Mouse (Mus musculus): ENCODE measurements at regions not wholly inside any gene's neighbourhood (a gene's known extent, or its start where the extent isn't known, plus 50 kb on each side); places are given as distances from the start of the nearest gene placed in this dataset.

DNA sequence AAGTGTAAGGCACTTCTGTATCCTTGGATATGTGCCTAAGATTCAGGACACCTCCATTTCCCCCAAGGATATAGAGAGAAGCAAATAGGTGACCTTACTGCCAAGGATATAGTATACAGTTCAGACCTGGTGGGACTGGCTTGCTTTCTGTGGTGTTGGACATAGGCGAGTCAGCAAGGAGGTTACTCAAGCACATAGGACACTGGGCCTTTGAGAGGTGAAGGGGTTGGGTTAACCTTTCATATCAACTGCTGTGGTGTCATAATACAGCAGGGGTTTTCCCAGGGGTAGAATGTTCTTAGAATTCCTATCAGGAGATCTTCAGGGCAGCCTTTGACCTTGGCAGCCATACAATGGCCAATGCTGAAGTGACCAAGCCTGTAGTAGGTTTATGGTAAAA is 71.5 kb upstream of the Tnfaip3 start:
- no peaks in the 10 kb centered on the region for H3K27me3 ChIP-seq
- ATAC-seq (no peak), DNase-seq (ENCODE audit: low read depth, low spot score) (no peak)
- in situ Hi-C loops (cut with MboI; ENCODE audit: low pct_unique_long_range_greater_than_20kb): no loop called here
- CTCF ChIA-PET: no interaction called here
- POLR2A ChIA-PET: no interaction called here
- no peak for TF ChIP-seq CTCF (IDR thresholded peaks at IDR 0.05)

DNA sequence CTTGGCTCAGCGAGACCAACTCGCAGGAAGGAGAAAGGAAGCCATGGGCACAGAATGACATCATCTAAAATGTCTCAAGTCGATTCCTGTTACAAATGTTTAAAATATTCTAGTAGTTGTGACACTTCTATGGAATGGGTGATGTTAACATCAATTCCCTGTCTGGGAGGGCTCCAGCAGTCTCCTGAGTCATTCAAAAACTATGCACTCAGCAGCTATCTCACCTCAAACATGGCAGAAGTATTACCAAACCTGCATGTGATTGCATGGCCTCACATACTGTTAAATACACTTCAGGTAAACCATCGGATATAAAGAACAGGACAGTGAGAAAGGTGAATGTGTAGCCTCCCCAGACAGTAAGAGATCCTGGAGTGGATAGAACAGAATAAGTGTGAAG is 66.7 kb upstream of the Tnfaip3 start:
- H3K27me3 ChIP-seq: no peaks in the 10 kb centered on the region
- CTCF ChIA-PET: no interaction called here
- no peak for ATAC-seq
- no peak for TF ChIP-seq CTCF (IDR thresholded peaks at IDR 0.05)
- POLR2A ChIA-PET: no interaction called here
- in situ Hi-C loops (cut with MboI; ENCODE audit: low pct_unique_long_range_greater_than_20kb): no loop called here
- DNase-seq (ENCODE audit: low read depth, low spot score): peak; percentile 42

DNA sequence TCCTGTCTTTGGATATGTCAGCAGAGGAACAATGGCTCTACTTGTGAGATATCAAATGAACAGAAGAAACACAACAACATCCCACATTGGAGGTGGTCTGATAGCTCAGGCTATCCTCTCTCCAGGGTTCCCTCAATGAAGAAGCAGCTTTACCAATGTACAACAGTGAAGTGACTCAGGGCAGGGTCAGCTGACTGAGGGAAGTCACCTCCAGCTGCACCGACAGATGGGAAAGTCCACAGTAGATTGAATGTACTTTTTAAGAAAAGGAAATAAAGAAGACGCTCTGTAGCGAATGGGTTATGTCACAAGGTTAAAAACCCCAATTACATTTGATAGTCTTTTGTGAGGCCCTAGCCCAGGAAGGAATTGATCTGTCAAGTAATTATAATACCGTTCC is 62.6 kb upstream of the Tnfaip3 start:
- DNase-seq (ENCODE audit: low read depth, low spot score): no peak
- ATAC-seq: no peak
- no peak for TF ChIP-seq CTCF (IDR thresholded peaks at IDR 0.05)
- ChIA-PET POLR2A (no interaction called here), CTCF (interaction anchor here (0.7 kb wide), 1 partner anchor 46 kb away, joined by 3 read pairs; no protein-coding TSS in a partner anchor)
- no peaks in the 10 kb centered on the region for H3K27me3 ChIP-seq
- in situ Hi-C loops (cut with MboI; ENCODE audit: low pct_unique_long_range_greater_than_20kb): no loop called here

GRCm38 (mm10) chr10:19068377-19068776 is 52.9 kb upstream of the Tnfaip3 start:
- ChIA-PET CTCF (no interaction called here), POLR2A (no interaction called here)
- no peak for DNase-seq (ENCODE audit: low read depth, low spot score)
- no peak for TF ChIP-seq CTCF (IDR thresholded peaks at IDR 0.05)
- no peaks in the 10 kb centered on the region for H3K27me3 ChIP-seq
- in situ Hi-C loops (cut with MboI; ENCODE audit: low pct_unique_long_range_greater_than_20kb): no loop called here
- ATAC-seq: no peak

DNA sequence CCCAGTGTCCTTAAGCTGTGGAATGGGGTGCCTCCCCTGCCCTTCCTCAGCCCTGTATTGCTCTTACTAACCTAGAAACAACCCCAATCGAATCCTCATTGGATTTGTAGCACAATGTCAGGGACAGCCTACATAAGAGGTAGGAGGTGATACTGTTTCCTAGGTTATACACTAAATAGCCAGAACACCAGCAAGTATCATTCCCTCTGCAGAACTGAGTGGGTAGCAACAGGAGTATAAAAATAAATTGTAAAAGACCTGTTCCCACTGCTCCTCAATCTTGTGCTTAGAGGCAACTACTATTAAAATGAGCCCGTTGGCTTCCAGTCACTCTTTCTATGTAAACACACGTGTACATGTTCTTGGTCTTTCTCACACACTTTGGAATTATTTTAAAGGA is 52.2 kb upstream of the Tnfaip3 start:
- in situ Hi-C loops (cut with MboI; ENCODE audit: low pct_unique_long_range_greater_than_20kb): no loop called here
- ATAC-seq: no peak

DNA sequence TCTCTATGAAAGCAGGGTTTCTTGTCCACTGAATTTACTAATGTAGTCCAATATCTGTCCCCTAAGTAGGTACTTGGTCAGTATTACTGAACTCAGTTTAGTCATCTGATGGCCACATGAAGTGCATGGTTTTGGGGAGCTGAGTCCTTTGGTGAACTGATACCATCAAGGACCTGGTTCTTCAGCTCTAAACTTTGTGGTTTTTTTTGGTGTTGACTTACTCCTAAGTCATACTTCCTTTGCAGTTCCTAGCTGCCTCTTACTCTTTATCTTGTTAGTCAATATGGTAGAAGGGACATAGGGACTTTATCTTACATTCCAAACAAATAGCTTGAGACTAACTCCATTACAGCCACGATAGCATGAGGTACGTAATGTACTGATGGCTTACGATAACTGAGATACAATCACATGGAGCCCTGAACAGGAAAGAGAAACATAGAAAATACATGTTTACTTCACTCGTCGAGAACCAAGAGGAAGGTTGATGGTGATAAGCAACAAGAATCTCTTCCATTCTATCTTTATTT is 51.4 kb upstream of the Tnfaip3 start:
- CTCF ChIA-PET: interaction anchor here (1.1 kb wide), 1 partner anchor 8 kb away, joined by 4 read pairs; no protein-coding TSS in a partner anchor
- POLR2A ChIA-PET: interaction anchor here (0.6 kb wide), 1 partner anchor 96 kb away, joined by 3 read pairs; no protein-coding TSS in a partner anchor
- DNase-seq (ENCODE audit: low read depth, low spot score) (no peak), ATAC-seq (no peak)
- no peaks in the 10 kb centered on the region for H3K27me3 ChIP-seq
- no peak for TF ChIP-seq CTCF (IDR thresholded peaks at IDR 0.05)
- in situ Hi-C loops (cut with MboI; ENCODE audit: low pct_unique_long_range_greater_than_20kb): no loop called here

More for the DNA sequence above, 52.2 kb upstream of the Tnfaip3 start:
- no peak for TF ChIP-seq CTCF (IDR thresholded peaks at IDR 0.05)
- POLR2A ChIA-PET: no interaction called here
- DNase-seq (ENCODE audit: low read depth, low spot score): no peak
- H3K27me3 ChIP-seq: no peaks in the 10 kb centered on the region
- CTCF ChIA-PET: no interaction called here

All from Patski (cell line).